Mouse (Mus musculus): ENCODE measurements at regions not wholly inside any gene's neighbourhood (a gene's known extent, or its start where the extent isn't known, plus 50 kb on each side); places are given as distances from the start of the nearest gene placed in this dataset.

DNA sequence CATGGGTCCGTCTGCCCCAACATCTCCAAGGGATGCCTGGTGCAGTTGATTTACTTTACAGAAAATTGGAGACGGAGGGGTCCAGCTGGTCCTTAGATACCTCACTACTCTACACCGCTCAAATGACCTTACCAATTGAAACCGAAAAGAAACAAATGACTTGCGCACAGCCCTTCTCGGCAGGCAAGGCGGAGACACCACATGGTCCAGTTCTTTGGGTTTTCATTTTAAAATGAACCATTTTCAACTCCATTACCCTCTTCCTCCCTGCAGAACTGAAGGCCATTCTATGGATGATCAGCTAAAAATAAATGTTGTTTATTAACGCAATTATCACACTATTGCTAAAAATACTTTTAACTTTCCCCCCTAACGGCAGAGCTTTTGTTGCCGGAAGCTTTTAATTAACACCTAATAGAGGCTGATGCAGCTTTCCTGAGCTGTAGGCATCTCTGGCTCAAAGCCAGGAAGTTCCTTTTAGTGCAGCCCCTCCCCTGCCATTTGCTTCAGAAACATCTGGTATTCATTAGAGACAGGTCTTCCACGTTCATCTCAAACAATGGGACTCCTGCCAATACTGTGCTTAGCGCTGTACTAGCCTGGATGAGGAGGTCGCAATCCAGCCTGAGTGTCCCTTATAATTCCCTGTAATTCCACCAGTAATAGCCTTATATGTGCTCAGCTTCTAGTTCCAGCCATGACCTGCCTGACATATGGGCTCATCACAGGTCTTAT, 247.5 kb downstream of the Drd1 start:
- no peak for DNase-seq (ENCODE audit: low spot score)

DNA sequence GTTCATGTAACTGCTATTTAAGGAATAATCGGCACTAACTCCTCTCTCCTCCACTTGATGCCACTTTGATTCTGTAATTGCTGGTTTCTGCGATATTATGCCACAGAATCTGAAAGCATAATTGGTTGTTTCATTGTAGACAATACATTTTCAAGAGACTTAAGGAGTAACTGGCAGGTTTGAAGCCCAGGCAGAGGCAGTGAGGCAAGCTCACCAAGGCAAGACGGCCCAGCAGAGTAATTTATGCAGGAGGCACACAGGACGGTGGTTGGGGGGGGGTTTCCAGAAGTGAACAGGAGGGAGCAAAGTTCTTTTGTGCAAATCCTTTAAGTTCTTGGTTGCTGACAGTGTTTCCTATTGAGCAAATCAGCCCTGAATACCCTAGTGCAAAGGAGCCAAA, 249.6 kb downstream of the Drd1 start:
- no peak for DNase-seq (ENCODE audit: low spot score)

DNA sequence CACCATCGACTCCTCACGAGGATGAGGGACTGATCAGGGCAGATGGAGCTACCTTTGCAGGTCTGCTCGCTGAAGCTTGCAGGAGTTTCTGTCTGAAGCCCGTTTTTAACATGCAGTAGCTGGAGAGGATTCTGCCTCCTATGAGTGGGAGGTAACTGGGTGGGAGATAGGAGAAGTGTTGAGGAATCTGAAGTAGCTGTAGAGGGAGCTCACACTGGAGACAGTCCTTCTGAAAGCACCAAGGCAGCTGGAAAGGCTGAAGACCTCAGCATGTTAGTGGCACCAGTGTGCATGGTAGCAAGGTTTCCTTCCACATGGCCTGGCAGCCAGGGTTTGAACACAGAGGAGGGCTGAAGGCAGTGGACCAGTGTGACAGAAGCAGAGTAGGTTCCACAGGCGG, 254.5 kb downstream of the Drd1 start:
- DNase-seq (ENCODE audit: low spot score), result no peak

- DNase-seq (ENCODE audit: low spot score), result peak; percentile 62
Observed at GRCm38 (mm10) chr13:53788809-53789208, 266.7 kb downstream of the Drd1 start.

DNA sequence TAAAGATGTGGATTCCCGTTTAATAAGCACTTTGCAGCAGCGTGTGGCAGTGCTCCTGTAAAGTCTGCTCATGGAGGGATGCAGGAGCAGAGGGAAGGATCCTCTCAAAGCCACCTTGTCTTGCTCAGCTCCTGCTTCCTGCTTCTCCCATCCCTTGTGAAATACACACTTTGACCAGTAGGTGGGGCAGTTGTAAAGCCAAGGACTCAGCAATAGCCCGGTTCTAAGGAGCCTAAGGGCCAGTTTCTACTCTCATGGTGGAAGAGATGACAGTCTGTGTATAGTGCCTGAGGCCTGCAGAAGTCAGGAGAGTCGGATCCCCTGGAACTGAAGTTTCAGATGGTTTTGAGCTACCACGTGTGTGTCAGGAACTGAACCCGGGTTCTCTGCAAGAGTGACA, 272.0 kb downstream of the Drd1 start:
- peak; percentile 72 for DNase-seq (ENCODE audit: low spot score)

GRCm38 (mm10) chr13:53779150-53779549, 276.4 kb downstream of the Drd1 start:
- DNase-seq (ENCODE audit: low spot score), result no peak

GRCm38 (mm10) chr13:53776421-53776820, 279.1 kb downstream of the Drd1 start:
- DNase-seq (ENCODE audit: low spot score), result no peak

GRCm38 (mm10) chr13:53775687-53776086, 279.8 kb downstream of the Drd1 start:
- peak; percentile 36 for DNase-seq (ENCODE audit: low spot score)

DNA sequence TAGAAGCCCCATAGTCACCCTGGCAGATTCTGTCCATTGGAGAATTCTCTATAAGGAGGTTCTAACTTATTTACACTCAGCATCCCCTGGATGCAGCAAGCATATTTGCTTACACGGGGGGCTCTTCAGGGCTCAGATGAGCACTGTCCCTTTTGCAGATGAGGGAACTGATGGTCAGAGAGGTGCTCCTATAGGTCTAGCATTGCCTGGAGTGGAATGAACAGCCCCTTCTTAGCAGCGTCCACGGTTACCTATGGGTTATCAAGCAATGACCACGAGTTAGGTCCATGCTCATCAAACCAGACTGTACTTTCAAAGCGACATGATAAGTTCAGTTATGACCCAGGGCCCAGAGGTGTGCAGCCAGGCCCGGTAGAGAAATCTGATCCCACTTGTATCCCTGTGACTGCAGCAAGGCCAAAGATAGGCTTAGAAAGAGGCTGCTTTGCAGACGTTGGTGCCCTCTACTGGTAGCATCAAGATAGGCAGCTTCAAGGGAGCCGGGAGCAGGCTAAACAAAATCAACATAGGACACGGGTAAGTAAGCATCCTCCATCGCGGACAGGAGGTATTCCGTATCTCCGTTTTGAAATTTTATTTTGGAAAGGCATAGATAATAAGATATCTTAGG, 290.8 kb downstream of the Drd1 start:
- DNase-seq (ENCODE audit: low spot score), result peak; percentile 38

DNA sequence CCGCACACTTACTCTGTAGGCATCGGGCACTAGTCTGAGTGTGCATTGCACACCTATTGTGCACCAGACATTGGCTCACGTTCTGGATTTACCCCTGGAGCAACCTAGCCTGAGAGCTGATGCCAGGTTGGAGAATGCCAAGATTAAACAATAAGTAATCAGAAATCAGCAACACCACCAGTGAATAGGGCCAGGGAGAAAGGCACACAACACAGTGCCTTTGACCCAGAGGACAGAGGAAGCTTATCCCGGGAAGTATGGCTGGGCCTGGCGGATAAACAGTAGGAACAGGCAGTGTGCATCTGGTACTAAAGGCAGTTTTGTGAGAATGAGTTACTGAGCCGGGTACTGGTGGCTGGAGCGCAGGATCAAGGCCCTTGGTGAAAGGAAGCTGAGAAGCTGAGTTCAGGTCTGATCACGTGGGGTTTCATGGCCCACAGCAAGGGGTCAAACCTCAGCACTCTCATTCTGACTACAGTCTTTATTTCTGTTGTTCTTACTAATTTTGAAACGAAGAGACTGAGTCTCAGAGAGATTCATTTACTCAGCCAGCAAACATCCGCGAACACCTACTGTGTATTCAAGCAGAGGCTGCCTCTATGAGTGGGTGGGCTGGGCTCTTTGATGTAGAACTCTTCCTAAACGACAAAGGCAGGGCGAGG, 284.8 kb upstream of the Msx2 start:
- no peak for DNase-seq (ENCODE audit: low spot score)

- DNase-seq (ENCODE audit: low spot score), result no peak
Observed at GRCm38 (mm10) chr13:53756970-53757530, 284.2 kb upstream of the Msx2 start.

DNA sequence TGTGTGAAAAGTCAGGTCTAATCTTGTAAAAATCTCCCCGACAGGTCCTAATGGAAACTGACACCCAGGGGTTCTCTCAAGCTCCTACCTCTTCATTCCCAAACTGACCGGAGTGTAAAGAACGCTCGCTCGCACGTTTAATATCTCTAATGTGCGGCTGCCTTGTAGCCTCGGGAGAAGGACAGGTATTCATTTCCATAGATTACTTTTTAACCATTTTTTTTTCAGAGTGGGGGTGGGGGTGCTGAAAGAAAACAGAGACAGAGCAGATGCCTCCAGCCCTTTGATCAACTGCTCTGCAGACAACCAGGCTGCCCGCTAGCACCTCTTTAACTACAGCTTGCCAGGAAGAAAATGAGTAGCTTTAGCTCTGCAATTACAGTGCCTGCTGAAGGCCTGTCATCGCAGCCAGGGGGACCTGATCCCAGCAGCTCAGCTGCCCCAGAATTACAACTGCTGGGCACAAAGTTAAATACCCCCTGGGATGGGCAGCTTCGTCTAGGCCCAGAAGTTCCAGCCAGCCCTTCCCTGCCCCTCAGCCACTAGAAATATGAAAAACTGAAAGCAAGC, 282.3 kb upstream of the Msx2 start:
- no peak for DNase-seq (ENCODE audit: low spot score)

DNA sequence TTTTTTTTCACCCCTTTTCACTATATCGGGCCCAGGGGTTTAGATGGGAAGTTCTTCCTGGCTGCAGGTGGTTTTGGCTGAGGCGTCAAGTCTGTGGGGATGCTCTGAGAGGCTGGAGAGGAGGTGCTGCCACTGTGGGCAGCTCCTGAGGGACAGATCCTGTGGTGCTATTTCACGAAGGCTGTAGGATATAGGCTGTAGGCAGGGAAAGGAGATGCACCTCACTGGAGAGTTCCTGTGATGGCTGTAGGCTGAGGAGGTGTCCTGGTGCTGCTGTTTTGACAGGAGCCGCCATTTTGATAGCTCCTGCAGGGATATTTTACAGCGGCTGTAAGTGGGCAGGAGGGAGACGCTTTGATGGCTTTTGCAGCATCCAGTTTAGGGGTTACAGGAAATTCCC, 280.2 kb upstream of the Msx2 start:
- no peak for DNase-seq (ENCODE audit: low spot score)

DNA sequence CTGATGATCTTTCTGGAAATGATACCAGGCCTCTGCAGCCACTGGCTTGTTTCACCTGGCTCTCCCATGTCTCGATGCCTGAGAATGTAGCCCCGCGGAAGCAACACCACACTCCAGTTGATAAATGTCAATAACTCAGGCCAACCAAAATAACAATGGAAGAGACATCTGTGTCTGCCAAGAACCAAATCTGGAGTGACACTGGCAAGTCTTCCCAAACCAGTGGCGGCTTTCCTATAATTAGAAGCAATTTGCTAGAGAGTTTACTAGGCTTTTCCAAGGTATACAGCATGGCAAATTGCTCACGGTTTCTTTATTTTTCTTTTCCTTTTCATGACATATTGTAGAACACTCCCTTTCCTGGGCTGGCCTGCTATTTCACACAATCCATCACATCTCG, 268.1 kb upstream of the Msx2 start:
- peak; percentile 32 for DNase-seq (ENCODE audit: low spot score)

GRCm38 (mm10) chr13:53739127-53739526, 266.3 kb upstream of the Msx2 start:
- no peak for DNase-seq (ENCODE audit: low spot score)

DNA sequence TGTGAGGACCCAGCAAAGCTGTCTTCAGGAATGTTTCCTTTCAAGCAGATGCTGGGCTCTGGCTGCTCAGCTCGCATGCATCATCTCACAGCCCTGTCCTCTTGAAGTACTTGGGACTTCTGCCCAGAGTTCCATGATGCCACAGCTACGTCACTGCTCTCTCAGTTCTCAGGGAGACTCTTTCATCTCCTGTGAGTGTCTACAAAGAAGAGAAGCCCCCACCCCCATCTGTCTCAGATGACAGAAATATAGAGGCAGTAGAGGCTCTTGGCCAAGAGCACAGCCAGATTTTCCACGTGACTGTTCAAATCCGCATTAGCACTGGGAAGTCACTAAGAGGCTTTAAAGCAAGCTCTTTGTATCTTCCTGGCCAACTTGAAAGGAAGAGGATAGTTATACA, 262.1 kb upstream of the Msx2 start:
- peak; percentile 6 for DNase-seq (ENCODE audit: low spot score)

DNA sequence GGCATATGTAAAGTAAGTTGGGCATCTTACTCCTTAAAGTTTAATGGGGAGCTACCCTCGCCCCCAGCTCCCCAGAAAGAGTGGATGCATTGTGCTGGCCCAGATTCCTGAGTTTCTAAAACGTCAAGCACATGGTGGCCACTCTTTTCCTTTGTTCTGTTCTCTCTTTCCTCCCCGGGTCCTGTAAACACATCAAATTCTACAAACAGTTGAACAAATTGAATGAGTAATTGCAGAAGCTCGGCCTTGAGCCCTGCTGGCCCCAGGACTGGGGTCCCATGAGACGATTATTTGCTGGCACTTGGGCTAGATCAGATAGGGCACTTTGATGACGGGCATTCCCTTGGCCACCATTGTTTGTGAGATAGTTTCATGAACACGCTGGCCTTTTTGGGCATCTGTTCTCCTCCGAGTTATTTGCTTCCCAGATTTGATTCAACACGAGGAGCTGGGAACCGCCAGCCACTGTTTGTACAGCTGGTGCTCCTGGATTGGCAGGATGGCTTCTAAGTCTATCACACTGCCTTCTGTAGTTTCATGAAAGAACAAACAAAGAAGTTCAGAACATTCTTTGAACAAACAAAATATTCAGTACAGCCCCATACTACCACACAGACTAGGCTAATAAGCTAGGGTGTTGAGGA, 257.5 kb upstream of the Msx2 start:
- no peak for DNase-seq (ENCODE audit: low spot score)

DNA sequence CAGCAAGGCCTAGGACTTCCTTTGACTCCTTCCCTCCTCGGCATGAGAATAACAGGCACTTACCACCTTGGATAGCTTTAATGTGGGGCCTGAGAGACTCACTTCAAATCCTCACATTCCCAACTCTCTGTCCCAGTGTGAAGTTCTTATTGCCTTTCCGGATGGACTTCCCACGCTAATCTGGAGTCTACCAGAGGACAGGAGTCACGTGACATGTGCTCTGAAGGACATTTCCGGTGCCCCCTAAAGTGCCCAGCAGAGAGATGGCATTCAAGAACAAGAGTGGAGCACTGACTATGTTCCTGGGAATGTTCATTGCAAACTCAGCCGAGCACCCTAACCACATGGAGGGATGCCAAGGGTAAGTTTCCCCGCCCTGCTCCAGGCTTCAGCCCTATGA, 257.0 kb upstream of the Msx2 start:
- DNase-seq (ENCODE audit: low spot score), result no peak

GRCm38 (mm10) chr13:53726031-53726430, 253.2 kb upstream of the Msx2 start:
- no peak for DNase-seq (ENCODE audit: low spot score)

DNA sequence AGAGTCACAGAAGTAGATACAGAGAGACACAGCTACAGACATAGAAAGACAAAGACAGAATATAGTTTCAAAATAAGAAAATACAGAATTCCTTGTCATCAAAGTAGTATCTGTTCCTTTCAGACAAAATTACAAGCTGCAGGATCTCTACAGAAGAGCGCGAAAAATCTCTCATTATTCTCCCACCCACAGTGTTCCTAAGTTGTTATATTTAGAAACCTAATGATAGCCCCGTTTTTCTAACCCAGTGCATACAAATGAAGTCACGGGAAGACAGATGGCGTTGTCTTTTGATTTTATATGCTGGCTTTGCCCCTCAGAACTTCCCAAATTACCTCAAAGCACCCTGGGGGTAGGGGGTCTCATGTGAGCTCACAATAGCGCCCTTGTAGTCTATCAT, 250.0 kb upstream of the Msx2 start:
- DNase-seq (ENCODE audit: low spot score), result no peak

DNA sequence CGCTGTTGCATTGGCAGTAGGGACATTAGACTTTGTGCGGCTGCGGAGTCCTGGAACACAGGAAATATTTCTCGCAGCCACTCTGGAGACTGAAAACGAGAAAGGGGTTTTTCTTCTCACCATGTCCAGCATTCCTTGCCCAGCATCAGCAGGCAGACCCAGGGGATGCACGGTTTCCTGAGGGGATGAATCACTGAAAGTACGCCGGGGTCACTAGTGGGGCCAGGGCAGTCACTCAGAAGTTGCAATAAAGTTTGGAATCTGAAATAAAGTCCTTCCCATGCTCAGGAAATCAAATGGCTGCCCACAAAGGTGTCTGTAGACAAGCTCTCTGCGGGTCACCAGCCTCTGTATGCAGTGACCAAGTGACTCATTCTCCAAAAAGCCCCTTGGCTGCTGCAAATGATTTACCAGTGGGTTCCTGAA, 248.2 kb upstream of the Msx2 start:
- no peak for DNase-seq (ENCODE audit: low spot score)

GRCm38 (mm10) chr13:53717582-53717981, 244.7 kb upstream of the Msx2 start:
- no peak for DNase-seq (ENCODE audit: low spot score)

All from heart, adult 8-10 months (tissue).